Mouse (Mus musculus) forebrain, embryonic 11.5 days (tissue): ENCODE data around the gene Rps6ka5. TPM values are rescaled to one million over a fixed set of nuclear protein-coding genes. Genes with fewer than 3 reads are reported as not detected.

Experiments
- ATAC-seq: fragments of 200-750 bp; cut with Nextera tagmentation; replicated peaks from 2 replicates; pipeline ENCODE4 v1.8.0; 2017; ENCODE audit warnings: moderate TSS enrichment; ENCODE audit not compliant: low FRiP score
- DNase-seq: peaks from one replicate; pipeline ENCODE4 v3.0.0-alpha.2; 2017; ENCODE audit warnings: low spot score
- H3K27ac ChIP-seq: fragments of 300-500 bp; sonication (generic); 2 replicates; pipeline ENCODE4 v1.5.1; 2014; ENCODE audit warnings: low read depth, low read length
- H3K27me3 ChIP-seq: fragments of 300-500 bp; sonication (generic); 2 replicates; pipeline ENCODE4 v1.6.1; 2014; ENCODE audit warnings: mild to moderate bottlenecking, low read length, mixed read lengths; ENCODE audit not compliant: control insufficient read depth, insufficient read depth
- H3K36me3 ChIP-seq: fragments of 300-500 bp; sonication (generic); 2 replicates; pipeline ENCODE4 v1.6.1; 2014; ENCODE audit warnings: mild to moderate bottlenecking, low read length, moderate library complexity, mixed read lengths; ENCODE audit not compliant: control insufficient read depth, insufficient read depth
- H3K4me1 ChIP-seq: fragments of 300-500 bp; sonication (generic); replicated peaks from 2 replicates; pipeline ENCODE4 v1.6.1; 2014; ENCODE audit warnings: low read length, mixed read lengths; ENCODE audit not compliant: control insufficient read depth, insufficient read depth
- H3K4me2 ChIP-seq: fragments of 300-500 bp; sonication (generic); 2 replicates; pipeline ENCODE4 v1.6.1; 2014; ENCODE audit warnings: low read depth, mild to moderate bottlenecking, low read length, moderate library complexity, mixed read lengths; ENCODE audit not compliant: severe bottlenecking
- H3K4me3 ChIP-seq: fragments of 300-500 bp; sonication (generic); 2 replicates; pipeline ENCODE4 v1.5.1; 2014; ENCODE audit warnings: low read depth, low read length
- H3K9ac ChIP-seq: fragments of 300-500 bp; sonication (generic); 2 replicates; pipeline ENCODE4 v1.6.1; 2014; ENCODE audit warnings: low read length
- H3K9me3 ChIP-seq: fragments of 300-500 bp; sonication (generic); 2 replicates; pipeline ENCODE4 v1.6.1; 2016; ENCODE audit warnings: low read length, mixed read lengths; ENCODE audit not compliant: control insufficient read depth
- WGBS: fragments of 180-500 bp; shearing (Covaris S2); extraction: QIAGEN DNeasy Blood & Tissue Kit; methylation state at CpG from one replicate; pipeline ENCODE4 v1.1.7; 2014; 5-methylcytosine and 5-hydroxymethylcytosine counted together
- polyA plus RNA-seq: library from polyadenylated mRNA; unstranded; fragments of >200 nt; fragmentation: Nextera tagmentation; extraction: Ambion mirVana; gene quantifications from 2 replicates; pipeline ENCODE4 v1.2.1, GENCODE M21; 2014

Gene Rps6ka5
- polyA plus RNA-seq = 3.5 and 4.6 TPM in 2 replicates

DNA sequence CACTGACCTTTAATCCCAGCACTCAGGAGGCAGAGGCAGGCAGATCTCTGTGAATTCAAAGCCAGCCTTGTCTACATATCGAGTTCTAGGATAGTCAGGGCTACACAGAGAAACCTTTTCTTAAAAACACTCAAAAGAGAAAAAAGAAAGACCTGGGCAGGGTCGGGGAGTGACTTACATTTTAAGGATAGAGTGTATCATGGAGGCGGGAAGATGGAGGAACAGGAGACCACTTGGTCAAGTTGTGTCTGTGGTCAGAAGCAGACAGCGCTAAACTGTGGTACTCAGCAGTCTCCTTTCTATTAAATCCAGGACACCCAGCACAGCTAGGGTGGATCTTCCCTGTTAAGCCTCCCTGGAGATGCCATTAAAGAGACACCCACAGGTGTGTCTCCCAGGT, at the start of gene Rps6ka5:
Gene Rps6ka5, minus strand, starts transcription at position 333 of the 400 bp plus-strand sequence.
- Histone ChIP-seq H3K4me1 (peaks cover 6% of the 10 kb centered on the region; the same call in 1 of the 2 replicates), H3K27me3 (no peaks in the 10 kb centered on the region), H3K4me3 (no peak within 1 kb of the TSS), H3K9me3 (no peaks in the 10 kb centered on the region), H3K27ac (no peak within 1 kb of the TSS), H3K9ac (no peak within 1 kb of the TSS), H3K4me2 (no peak within 1 kb of the TSS; the same call in 1 of the 2 replicates), H3K36me3 (no peaks in the 10 kb centered on the region)
- ATAC-seq (no peak), DNase-seq (no peak)
- 95% methylated on average over 4 of the region's 4 CpGs for WGBS

GRCm38 (mm10) chr12:100775911-100776581, 49.3 kb upstream of the Rps6ka5 start:
- no peak overlapping the region for H3K9ac ChIP-seq
- H3K27ac ChIP-seq = no peak overlapping the region
- ATAC-seq (no peak), DNase-seq (no peak)
- H3K4me1 ChIP-seq = no peaks in the 10 kb centered on the region
- H3K9me3 ChIP-seq = no peaks in the 10 kb centered on the region
- no peak overlapping the region for H3K4me3 ChIP-seq
- H3K4me2 ChIP-seq = no peak overlapping the region
- H3K27me3 ChIP-seq = no peaks in the 10 kb centered on the region
- WGBS = 86% methylated on average over 8 of the region's 8 CpGs
- H3K36me3 ChIP-seq = no peaks in the 10 kb centered on the region

- no peaks in the 10 kb centered on the region for H3K9me3 ChIP-seq
- no peak overlapping the region for H3K27ac ChIP-seq
- H3K4me1 ChIP-seq = no peaks in the 10 kb centered on the region
- ATAC-seq (no peak), DNase-seq (no peak)
- no peak overlapping the region for H3K4me3 ChIP-seq
- no peaks in the 10 kb centered on the region for H3K27me3 ChIP-seq
- no peak overlapping the region for H3K4me2 ChIP-seq
- H3K36me3 ChIP-seq = no peaks in the 10 kb centered on the region
- H3K9ac ChIP-seq = no peak overlapping the region
Measured at GRCm38 (mm10) chr12:100775291-100775690, 48.5 kb upstream of the Rps6ka5 start.

DNA sequence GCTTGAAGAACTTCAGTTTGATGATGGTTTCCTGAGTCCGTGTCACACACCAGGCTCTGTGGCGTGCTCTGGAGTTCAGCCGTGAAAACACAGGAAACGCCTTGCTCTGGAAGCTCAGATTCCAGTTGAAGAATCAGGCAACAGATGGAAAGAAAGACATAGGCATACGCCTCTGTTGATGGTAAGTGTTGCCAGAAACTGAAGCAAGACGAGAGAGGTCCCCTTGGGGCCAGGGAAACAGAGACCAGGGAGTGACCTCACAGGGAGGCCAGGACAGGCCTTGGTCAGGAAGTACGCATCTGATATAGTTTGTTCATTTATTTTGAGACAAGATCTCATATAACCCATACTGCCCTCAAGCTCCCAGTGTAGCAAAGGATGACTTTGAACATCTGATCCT, 48.0 kb upstream of the Rps6ka5 start:
- no peak overlapping the region for H3K9ac ChIP-seq
- H3K4me2 ChIP-seq = no peak overlapping the region
- DNase-seq (no peak), ATAC-seq (no peak)
- no peaks in the 10 kb centered on the region for H3K9me3 ChIP-seq
- no peaks in the 10 kb centered on the region for H3K27me3 ChIP-seq
- WGBS = 84% methylated on average over 7 of the region's 7 CpGs
- H3K27ac ChIP-seq = no peak overlapping the region
- no peak overlapping the region for H3K4me3 ChIP-seq
- no peaks in the 10 kb centered on the region for H3K4me1 ChIP-seq
- no peaks in the 10 kb centered on the region for H3K36me3 ChIP-seq

- Histone ChIP-seq H3K9me3 (no peaks in the 10 kb centered on the region), H3K4me2 (no peak overlapping the region), H3K27me3 (no peaks in the 10 kb centered on the region), H3K9ac (no peak overlapping the region), H3K4me3 (no peak overlapping the region), H3K27ac (no peak overlapping the region), H3K4me1 (no peaks in the 10 kb centered on the region), H3K36me3 (no peaks in the 10 kb centered on the region)
- 71% methylated on average over 7 of the region's 7 CpGs for WGBS
- ATAC-seq = no peak
- DNase-seq = no peak
Measured at GRCm38 (mm10) chr12:100772230-100772984, 45.6 kb upstream of the Rps6ka5 start.

DNA sequence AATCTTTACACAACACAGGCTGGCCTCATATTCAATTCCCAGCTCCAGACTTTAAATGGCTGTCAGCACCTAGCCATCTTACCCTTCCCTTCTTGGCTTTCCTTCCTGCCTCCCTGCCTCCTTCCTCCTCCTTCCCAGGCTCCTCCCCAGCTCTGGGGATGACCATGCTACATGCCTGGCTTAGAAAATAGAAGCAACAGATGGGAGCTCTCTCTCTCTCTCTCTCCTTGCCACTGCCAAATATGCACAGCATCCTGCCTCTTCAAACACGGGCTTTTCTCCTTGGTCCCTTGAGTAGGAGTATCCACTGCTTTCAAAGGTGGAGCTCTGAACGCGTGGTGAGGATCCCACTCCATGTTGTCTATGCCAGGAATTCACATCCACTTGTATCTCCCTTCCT, 44.0 kb upstream of the Rps6ka5 start:
- Histone ChIP-seq H3K9me3 (no peaks in the 10 kb centered on the region), H3K4me3 (no peak overlapping the region), H3K4me1 (no peaks in the 10 kb centered on the region), H3K27me3 (no peaks in the 10 kb centered on the region), H3K36me3 (no peaks in the 10 kb centered on the region), H3K4me2 (no peak overlapping the region), H3K9ac (no peak overlapping the region), H3K27ac (no peak overlapping the region)
- no peak for DNase-seq
- no peak for ATAC-seq
- WGBS = 88% methylated on average over 3 of the region's 3 CpGs

DNA sequence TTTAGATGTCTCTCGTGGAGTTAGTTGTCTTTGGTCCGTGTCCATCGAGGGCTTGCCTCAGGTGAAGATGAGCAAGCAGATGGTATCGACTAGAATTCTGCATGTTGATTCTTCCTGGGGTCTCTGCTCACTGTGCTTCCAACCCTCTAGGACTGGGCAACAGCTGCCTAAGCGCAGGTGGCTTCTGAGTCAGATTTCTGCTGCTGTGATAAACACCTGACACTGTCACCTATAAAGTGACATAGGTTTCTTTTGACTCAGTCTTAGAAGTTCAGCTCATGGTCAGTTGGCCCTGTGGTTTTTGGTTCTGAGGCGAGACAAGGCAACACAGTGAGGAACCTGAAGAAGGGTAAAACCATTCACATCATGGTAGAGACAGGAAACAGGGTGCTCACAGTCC, 43.1 kb upstream of the Rps6ka5 start:
- Histone ChIP-seq H3K4me3 (no peak overlapping the region), H3K27ac (no peak overlapping the region), H3K9me3 (no peaks in the 10 kb centered on the region), H3K4me2 (no peak overlapping the region), H3K27me3 (no peaks in the 10 kb centered on the region), H3K9ac (no peak overlapping the region), H3K4me1 (no peaks in the 10 kb centered on the region), H3K36me3 (no peaks in the 10 kb centered on the region)
- ATAC-seq = no peak
- no peak for DNase-seq
- WGBS = 92% methylated on average over 6 of the region's 6 CpGs

DNA sequence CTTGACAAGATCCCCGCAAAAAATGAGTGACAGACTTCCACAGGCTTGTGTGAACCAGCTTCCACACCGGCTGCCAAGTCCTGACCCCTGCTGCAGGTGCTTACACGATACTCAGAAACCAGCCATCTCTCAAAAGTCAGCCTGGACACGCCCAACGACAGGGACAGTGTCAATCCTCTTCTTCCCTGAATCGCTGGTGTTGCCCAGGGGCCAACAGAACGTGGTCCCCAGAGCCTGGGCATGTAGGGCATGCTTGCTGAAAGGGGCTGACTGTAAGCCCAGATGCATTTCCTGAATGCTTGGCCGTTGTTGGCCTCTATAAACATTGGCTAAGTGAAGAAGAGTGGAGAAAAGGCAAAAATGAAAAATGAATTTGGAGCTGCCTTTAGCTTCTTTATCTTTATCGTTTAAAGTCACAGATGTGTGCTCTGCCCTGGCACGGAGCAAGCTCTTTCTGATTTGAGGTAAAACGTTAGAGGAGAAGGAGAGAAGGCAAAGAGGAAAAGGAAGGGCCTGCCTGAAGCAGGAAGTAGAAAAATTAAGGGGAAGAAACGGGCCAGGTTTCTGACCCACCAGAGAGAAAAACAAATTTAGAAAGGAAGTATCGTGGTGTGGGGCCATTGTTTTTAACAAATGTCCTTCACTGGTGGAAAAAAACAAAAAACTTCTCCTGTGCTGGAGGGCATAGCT, 37.7 kb upstream of the Rps6ka5 start:
- Histone ChIP-seq H3K27me3 (no peaks in the 10 kb centered on the region), H3K4me1 (no peaks in the 10 kb centered on the region), H3K9me3 (no peaks in the 10 kb centered on the region), H3K4me3 (no peak overlapping the region), H3K27ac (no peak overlapping the region), H3K36me3 (no peaks in the 10 kb centered on the region), H3K4me2 (no peak overlapping the region), H3K9ac (no peak overlapping the region)
- 75% methylated on average over 13 of the region's 13 CpGs for WGBS
- DNase-seq = no peak
- no peak for ATAC-seq
